Mouse (Mus musculus): ENCODE data around the gene Kat2a. TPM values are rescaled to one million over a fixed set of nuclear protein-coding genes. Genes with fewer than 3 reads are reported as not detected.
A peak's percentile ranks its signal among the peaks of the same experiment; 100 is the strongest.

Kat2a gene
- 11.8 and 12.3 TPM in 2 replicates for polyA plus RNA-seq (2015; fragmentation: Nextera tagmentation; extraction: Ambion mirVana)

- 2% methylated on average over 47 of the region's 48 CpGs for WGBS
- no peak for TF ChIP-seq CTCF (IDR thresholded peaks at IDR 0.05; ENCODE audit: low read depth)
- Histone ChIP-seq H3K4me1 (replicated peaks; ENCODE audit: control insufficient read depth, insufficient read depth, low read length) (0 out of 2 replicates have a peak, but pooled peaks cover 5% of the 10 kb centered on the region), H3K9ac (ENCODE audit: low read depth, low read length) (peak within 1 kb of the TSS; percentile 65), H3K4me3 (ENCODE audit: low read depth, low read length) (peak within 1 kb of the TSS; percentile 83), H3K27ac (ENCODE audit: low read depth, low read length) (0 out of 2 replicates have a peak within 1 kb of the TSS, but pooled peaks have one; percentile 35), H3K27me3 (replicated peaks; ENCODE audit: control insufficient read depth, insufficient read depth, low read length) (no peaks in the 10 kb centered on the region), H3K4me2 (replicated peaks; ENCODE audit: low read depth) (peak within 1 kb of the TSS; percentile 98), H3K9me3 (ENCODE audit: control insufficient read depth) (no peaks in the 10 kb centered on the region), H3K36me3 (ENCODE audit: control insufficient read depth, insufficient read depth) (peaks cover 48% of the 10 kb centered on the region)
- peak; percentile 72 for ATAC-seq
These were observed at the start of gene Kat2a for GRCm38 (mm10) chr11:100711783-100712615. Kat2a (minus strand) TSS chr11:100712465.

GRCm38 (mm10) chr11:100761547-100762045 is 49.3 kb upstream of the Kat2a start:
- peak overlapping the region; percentile 47 for H3K4me3 ChIP-seq (ENCODE audit: low read depth, low read length)
- peak; percentile 79 for TF ChIP-seq CTCF (IDR thresholded peaks at IDR 0.05; ENCODE audit: low read depth)
- H3K36me3 ChIP-seq (ENCODE audit: control insufficient read depth, insufficient read depth), result no peaks in the 10 kb centered on the region
- peak; percentile 64 for ATAC-seq
- no peaks in the 10 kb centered on the region for H3K9me3 ChIP-seq (ENCODE audit: control insufficient read depth)
- H3K4me1 ChIP-seq (replicated peaks; ENCODE audit: control insufficient read depth, insufficient read depth, low read length), result no peaks in the 10 kb centered on the region; the same call in 1 of the 2 replicates
- H3K9ac ChIP-seq (ENCODE audit: low read depth, low read length), result peak overlapping the region; percentile 38
- H3K27ac ChIP-seq (ENCODE audit: low read depth, low read length), result no peak overlapping the region
- under 1% methylated on average over 27 of the region's 27 CpGs for WGBS
- peaks cover 25% of the 10 kb centered on the region for H3K27me3 ChIP-seq (replicated peaks; ENCODE audit: control insufficient read depth, insufficient read depth, low read length)
- H3K4me2 ChIP-seq (replicated peaks; ENCODE audit: low read depth), result peak overlapping the region; percentile 76

- H3K4me1 ChIP-seq (replicated peaks; ENCODE audit: control insufficient read depth, insufficient read depth, low read length), result no peaks in the 10 kb centered on the region; the same call in 1 of the 2 replicates
- WGBS, result 1% methylated on average over 50 of the region's 51 CpGs
- H3K27ac ChIP-seq (ENCODE audit: low read depth, low read length), result no peak within 1 kb of the TSS
- H3K27me3 ChIP-seq (replicated peaks; ENCODE audit: control insufficient read depth, insufficient read depth, low read length), result peaks cover 29% of the 10 kb centered on the region
- peak within 1 kb of the TSS; percentile 32 for H3K4me3 ChIP-seq (ENCODE audit: low read depth, low read length)
- peak within 1 kb of the TSS; percentile 64 for H3K4me2 ChIP-seq (replicated peaks; ENCODE audit: low read depth)
- ATAC-seq, result peak; percentile 37; the same call in 1 of the 2 replicates
- no peaks in the 10 kb centered on the region for H3K9me3 ChIP-seq (ENCODE audit: control insufficient read depth)
- H3K9ac ChIP-seq (ENCODE audit: low read depth, low read length), result no peak within 1 kb of the TSS
- no peaks in the 10 kb centered on the region for H3K36me3 ChIP-seq (ENCODE audit: control insufficient read depth, insufficient read depth)
- peak; percentile 49 for TF ChIP-seq CTCF (IDR thresholded peaks at IDR 0.05; ENCODE audit: low read depth)
These were observed 47.5 kb upstream of the Kat2a start, which contains the start of gene Kcnh4 for GRCm38 (mm10) chr11:100759611-100760233. Kcnh4 (minus strand) TSS chr11:100759942.

- ATAC-seq, result no peak
- WGBS, result 3% methylated on average over 35 of the region's 35 CpGs
- peak overlapping the region; percentile 32 for H3K4me3 ChIP-seq (ENCODE audit: low read depth, low read length)
These were observed 46.7 kb upstream of the Kat2a start for GRCm38 (mm10) chr11:100758707-100759610.

GRCm38 (mm10) chr11:100757566-100757965 is 45.3 kb upstream of the Kat2a start:
- no peak for ATAC-seq

More at GRCm38 (mm10) chr11:100758707-100759610, 46.7 kb upstream of the Kat2a start:
- Histone ChIP-seq H3K9me3 (ENCODE audit: control insufficient read depth) (no peaks in the 10 kb centered on the region), H3K4me1 (replicated peaks; ENCODE audit: control insufficient read depth, insufficient read depth, low read length) (no peaks in the 10 kb centered on the region; the same call in 1 of the 2 replicates), H3K9ac (ENCODE audit: low read depth, low read length) (no peak overlapping the region), H3K27ac (ENCODE audit: low read depth, low read length) (no peak overlapping the region), H3K27me3 (replicated peaks; ENCODE audit: control insufficient read depth, insufficient read depth, low read length) (peaks cover 29% of the 10 kb centered on the region), H3K36me3 (ENCODE audit: control insufficient read depth, insufficient read depth) (no peaks in the 10 kb centered on the region), H3K4me2 (replicated peaks; ENCODE audit: low read depth) (peak overlapping the region; percentile 64)
- no peak for TF ChIP-seq CTCF (IDR thresholded peaks at IDR 0.05; ENCODE audit: low read depth)

More at GRCm38 (mm10) chr11:100757566-100757965, 45.3 kb upstream of the Kat2a start:
- Histone ChIP-seq H3K4me1 (replicated peaks; ENCODE audit: control insufficient read depth, insufficient read depth, low read length) (no peaks in the 10 kb centered on the region; the same call in 1 of the 2 replicates), H3K27ac (ENCODE audit: low read depth, low read length) (no peak overlapping the region), H3K4me3 (ENCODE audit: low read depth, low read length) (no peak overlapping the region), H3K36me3 (ENCODE audit: control insufficient read depth, insufficient read depth) (no peaks in the 10 kb centered on the region), H3K9me3 (ENCODE audit: control insufficient read depth) (no peaks in the 10 kb centered on the region), H3K27me3 (replicated peaks; ENCODE audit: control insufficient read depth, insufficient read depth, low read length) (peaks cover 29% of the 10 kb centered on the region), H3K9ac (ENCODE audit: low read depth, low read length) (no peak overlapping the region), H3K4me2 (replicated peaks; ENCODE audit: low read depth) (no peak overlapping the region)
- WGBS, result 82% methylated on average over 12 of the region's 12 CpGs
- no peak for TF ChIP-seq CTCF (IDR thresholded peaks at IDR 0.05; ENCODE audit: low read depth)

Measured in intestine, postnatal 0 days (tissue).